Mouse (Mus musculus) left cerebral cortex, postnatal 25 days (tissue): ENCODE results near the gene Ankrd34a. TPM values are rescaled to one million over a fixed set of nuclear protein-coding genes. Genes with fewer than 3 reads are reported as not detected.

Source experiments
- DNase-seq, 2 experiments: peaks; one replicate each; pipeline ENCODE4 v3.0.0; 2022; ENCODE audit warnings: low spot score in 2 of 2, mixed read lengths in 1 of 2
- intact Hi-C: fragments of 180-260 bp; cut with DNase I; formaldehyde crosslinking; loops from one replicate; pipeline ENCODE4 v1.15.1; 2025
- total RNA-seq, 2 experiments: library from RNA; stranded (reverse); gene quantifications; 2 replicates each; pipeline ENCODE4 v1.2.3; 2021

Ankrd34a gene
- total RNA-seq, 2 experiments from 2014 or later: 73.5 to 74.2 TPM

- intact Hi-C loops: no loop called here
- no peak for DNase-seq
Measured at GRCm38 (mm10) chr3:96560881-96561668, 35.4 kb upstream of the Ankrd34a start.

DNA sequence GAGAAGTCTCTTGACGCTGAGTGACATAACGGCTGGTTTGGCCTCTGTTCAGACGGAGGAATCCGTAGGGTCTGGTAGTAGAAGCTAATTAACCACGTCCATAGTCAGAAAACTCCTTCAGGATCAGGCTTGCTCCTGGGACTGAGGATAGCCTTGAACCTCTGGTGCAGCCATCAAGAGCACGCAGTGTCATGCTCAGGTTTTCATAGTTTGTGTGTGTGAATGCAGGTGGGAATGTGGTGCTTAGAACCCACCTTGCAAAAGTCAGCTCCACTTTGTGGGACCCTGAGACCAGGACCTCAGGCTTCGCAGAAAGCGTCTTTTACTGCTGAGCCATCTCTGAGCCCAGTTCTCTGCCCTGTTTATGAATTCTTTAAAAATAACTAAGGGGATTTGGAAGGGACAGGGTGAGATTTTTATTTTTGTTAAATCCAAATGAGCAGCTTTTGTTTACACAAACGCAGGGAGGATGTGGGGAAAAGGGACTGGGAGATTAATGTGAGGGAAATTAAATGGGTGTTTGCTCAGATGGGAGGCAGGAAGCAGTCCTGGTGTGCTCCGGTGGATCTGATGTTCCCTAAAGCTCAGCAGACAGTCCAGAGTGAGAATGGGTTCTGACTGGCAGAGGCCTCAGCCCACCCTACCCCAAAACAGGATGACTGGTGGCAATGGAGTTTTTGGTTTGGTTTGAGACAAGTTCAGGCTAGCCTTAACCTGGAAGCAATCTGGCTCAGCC is 34.3 kb upstream of the Ankrd34a start:
- intact Hi-C loops: no loop called here
- DNase-seq: no peak

DNA sequence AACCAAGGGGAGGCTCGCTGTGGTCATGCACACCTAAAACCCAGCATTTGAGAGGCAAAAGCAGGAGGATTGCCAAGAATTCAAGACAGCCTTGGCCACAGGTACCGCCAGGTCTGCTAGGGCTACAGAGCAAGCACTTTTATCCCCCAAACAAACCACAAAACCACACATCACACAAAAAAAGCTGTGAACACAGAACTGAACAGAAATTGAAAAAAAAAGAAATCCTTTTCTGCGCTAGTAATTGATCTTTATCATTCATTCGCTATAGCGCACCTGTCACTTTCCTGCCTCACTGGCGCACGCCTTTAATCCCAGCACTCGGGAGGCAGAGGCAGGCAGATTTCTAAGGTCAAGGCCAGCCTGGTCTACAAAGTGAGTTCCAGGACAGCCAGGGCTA is 33.2 kb upstream of the Ankrd34a start:
- no peak for DNase-seq
- intact Hi-C loops: no loop called here

GRCm38 (mm10) chr3:96563911-96564632 is 32.4 kb upstream of the Ankrd34a start:
- intact Hi-C loops: no loop called here
- DNase-seq: no peak

DNA sequence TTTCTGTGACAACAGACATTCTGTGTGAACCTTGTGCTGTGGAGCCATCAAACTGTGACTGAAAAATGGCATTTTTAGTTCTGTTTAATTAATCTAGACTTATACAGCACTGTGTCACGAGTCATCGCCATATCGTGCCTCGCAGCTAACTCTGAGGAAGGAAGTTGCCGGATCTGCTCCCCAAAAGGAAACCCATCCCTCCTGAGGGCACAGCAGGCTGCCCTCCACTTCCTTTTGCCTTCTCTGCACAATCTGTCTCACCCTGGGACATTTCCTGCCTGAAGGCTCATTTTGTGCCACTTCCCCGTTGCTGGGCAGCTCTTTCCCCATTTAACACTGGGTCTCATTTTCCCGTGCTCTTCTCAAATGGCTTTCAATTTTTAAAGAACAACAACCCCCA is 31.8 kb upstream of the Ankrd34a start:
- intact Hi-C loops: no loop called here
- DNase-seq: peak in 1 of 2 experiments; percentile 39

DNA sequence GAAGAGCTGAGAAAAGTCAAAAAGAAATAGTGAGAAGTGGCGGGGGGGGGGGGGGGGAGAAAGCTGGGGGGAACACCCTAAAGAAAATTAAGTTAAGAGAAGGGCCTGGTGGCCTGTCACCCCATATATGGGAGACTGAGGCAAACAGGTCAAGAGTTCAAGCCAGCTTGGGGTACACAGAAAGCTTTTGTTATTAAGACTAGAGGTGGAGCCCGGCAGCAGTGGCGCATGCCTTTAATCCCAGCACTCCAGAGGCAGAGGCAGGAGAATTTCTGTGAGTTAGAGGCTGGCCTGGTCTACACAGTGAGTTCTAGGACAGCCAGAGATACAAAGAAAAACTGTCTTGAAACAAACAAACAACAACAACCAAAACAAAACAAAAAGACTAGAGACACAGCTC is 31.3 kb upstream of the Ankrd34a start:
- intact Hi-C loops: no loop called here
- no peak for DNase-seq

GRCm38 (mm10) chr3:96566661-96567450 is 29.6 kb upstream of the Ankrd34a start:
- intact Hi-C loops: no loop called here
- no peak for DNase-seq

- intact Hi-C loops: no loop called here
- no peak for DNase-seq
Measured at GRCm38 (mm10) chr3:96568605-96569004, 27.8 kb upstream of the Ankrd34a start.

DNA sequence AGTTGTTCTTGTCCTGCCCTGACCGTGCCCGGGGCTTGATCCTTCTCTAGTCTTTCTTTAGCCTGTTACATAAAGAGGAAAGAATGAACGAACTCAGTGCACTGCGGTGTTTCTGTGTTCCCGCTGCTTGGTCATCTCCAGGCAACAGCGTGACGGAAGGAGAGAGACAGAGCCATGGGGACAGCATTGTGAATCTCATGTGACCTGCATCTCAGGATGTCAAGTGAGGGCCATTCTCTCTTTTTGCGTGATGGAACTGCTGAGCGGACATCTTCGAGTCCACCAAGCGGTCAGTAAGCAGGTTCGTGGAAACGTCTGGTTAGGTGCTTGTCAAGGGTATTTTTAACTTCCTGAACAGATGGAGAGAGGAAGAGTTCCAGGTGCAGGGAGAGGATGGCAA is 26.9 kb upstream of the Ankrd34a start:
- no peak for DNase-seq
- intact Hi-C loops: no loop called here

DNA sequence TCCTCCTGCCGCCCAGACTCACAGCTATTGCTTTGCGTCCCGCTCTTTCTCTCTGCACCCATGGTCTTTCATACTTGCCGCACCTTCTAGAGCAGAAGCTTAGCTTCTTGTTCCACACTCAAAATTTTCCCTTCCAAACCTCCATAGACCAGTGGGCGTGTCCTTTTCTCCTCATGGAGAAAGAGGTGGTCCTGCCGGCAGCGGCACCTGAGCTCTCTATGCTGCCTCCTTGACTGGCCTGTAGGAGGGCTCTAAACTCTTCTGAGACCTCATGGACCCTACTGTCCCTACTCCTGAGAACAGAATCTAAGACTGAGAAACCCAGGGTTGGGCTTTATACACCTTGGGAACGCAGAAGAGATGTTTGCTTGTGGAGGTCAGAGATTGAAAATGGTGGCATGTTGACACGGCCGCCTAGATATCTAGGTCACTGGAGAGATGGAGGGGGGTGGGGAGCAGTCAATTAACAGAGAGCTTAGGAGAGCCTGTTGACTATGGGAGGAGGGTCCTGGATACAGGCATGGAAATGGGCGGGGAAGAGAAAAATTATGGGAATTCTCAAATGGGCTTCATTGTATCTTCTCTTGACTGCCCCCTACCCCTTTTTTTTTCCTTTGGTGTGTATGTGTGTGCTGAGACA is 26.4 kb upstream of the Ankrd34a start:
- DNase-seq: no peak
- intact Hi-C loops: no loop called here

DNA sequence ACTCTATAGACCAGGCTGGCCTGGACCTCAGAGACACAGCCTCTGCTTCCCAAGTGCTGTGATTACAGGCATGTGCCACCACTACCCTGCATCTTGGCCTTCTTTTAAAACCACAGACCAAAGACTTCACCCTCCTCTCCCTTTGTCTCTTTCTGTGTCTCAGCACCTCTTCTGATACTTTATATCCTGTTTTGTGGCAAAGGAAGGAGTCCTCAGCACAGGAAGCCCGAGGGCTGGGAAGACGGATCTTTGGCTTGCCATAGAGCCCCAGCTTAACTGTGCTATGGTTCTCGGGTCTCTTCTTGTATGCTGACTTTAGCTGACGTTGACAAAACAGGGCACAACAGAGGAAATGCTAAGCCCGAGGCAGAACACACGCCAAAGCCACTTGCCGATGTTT is 25.8 kb upstream of the Ankrd34a start:
- intact Hi-C loops: no loop called here
- DNase-seq: no peak

- intact Hi-C loops: no loop called here
- no peak for DNase-seq
Measured at GRCm38 (mm10) chr3:96571336-96571735, 25.1 kb upstream of the Ankrd34a start.

- intact Hi-C loops: no loop called here
- no peak for DNase-seq
Measured at GRCm38 (mm10) chr3:96571896-96572698, 24.3 kb upstream of the Ankrd34a start.

- intact Hi-C loops: loop anchor here (2.0 kb wide), 1 partner anchor 17 kb away; the partner anchor contains the start of gene Txnip
- DNase-seq: no peak
Measured at GRCm38 (mm10) chr3:96573611-96574511, 22.6 kb upstream of the Ankrd34a start.

GRCm38 (mm10) chr3:96575272-96575984 is 21.0 kb upstream of the Ankrd34a start:
- intact Hi-C loops: loop anchor here (2.0 kb wide), 1 partner anchor 19 kb away; the partner anchor contains the start of gene Txnip
- no peak for DNase-seq

DNA sequence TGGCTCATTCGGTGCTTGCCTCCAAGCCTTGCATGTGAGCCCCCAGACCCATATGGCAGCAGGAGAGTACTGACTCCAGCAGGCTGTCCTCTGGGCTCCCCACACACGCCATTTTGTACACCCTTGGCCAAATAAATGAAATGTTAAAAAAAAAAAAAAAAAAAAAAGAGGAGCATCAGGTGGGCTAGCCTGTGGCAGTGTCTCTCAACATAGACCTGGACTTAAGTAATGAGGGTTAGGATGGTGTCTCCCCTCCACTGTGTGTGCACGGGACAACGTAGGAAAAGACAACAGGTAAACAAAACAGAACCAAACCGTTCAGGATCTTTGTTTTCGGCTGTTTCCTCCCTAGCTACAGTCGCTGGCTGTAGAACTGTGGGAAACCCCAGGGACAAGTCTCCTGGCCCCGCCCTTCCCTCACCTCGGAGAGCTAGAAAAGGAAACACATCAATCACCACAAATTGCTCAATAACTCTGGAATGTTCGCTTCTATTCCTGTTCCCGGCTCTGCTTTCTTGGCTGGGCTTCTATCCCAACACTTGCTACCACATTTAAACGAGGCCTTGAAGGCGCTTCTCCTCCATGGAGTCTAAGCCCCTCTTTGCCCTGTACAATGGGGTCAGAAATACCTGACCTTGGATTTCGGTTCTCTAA is 20.3 kb upstream of the Ankrd34a start:
- intact Hi-C loops: no loop called here

More for the DNA sequence above, 20.3 kb upstream of the Ankrd34a start:
- no peak for DNase-seq
